Mouse (Mus musculus): Measurements from ENCODE around the gene Nlrc5. TPM values are rescaled to one million over a fixed set of nuclear protein-coding genes. Genes with fewer than 3 reads are reported as not detected.
A peak's percentile ranks its signal among the peaks of the same experiment; 100 is the strongest.

The Nlrc5 gene
- polyA plus RNA-seq, 1 experiment from 2014 or later, result 0.17 TPM

DNA sequence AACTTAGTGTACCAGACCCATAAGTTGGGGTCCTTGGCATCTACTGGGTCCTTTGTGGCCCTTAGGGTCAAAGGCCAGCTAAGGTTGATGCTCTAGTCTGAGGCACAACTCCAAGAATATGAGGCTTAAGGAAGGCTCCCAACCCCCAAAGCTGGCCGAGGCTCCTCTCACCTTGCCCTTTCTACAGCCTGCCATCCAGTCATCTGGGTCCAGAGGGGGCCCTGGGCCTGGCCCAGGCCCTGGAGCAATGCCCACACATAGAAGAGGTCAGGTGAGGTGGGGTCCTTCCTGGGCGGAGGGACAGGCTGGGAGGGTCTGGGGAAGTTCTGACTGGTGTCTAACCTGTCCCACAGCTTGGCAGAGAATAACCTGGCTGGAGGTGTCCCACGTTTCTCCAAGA lies 88.3 kb downstream of the Nlrc5 start:
- DNase-seq (ENCODE audit: low spot score), result no peak
- H3K4me3 ChIP-seq (ENCODE audit: low read depth, low read length), result no peak overlapping the region
- 77% methylated on average over 3 of the region's 3 CpGs for WGBS

DNA sequence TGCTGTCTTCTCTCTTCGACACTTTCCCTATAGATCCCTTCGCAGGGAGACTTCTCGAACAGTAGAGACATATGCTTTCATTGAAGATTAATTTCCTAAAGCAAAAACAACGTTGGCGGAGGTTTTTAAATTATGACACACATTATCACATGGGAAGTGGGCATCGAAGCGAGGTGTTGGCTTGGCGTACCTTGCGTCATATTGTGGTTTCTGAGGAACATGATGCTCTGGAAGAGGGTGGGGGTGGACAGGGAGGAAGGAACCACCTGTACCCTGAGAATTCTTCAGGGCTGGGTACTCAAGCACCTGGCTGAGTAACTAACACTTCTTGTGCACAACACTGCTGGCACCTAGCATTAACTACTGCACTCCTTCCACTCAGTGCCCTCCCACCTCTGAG lies 90.4 kb downstream of the Nlrc5 start:
- Histone ChIP-seq H3K27me3 (replicated peaks; ENCODE audit: control insufficient read depth, insufficient read depth, low read length) (no peaks in the 10 kb centered on the region), H3K4me3 (ENCODE audit: low read depth, low read length) (no peak overlapping the region), H3K27ac (ENCODE audit: low read depth, low read length) (no peak overlapping the region), H3K4me1 (ENCODE audit: control insufficient read depth, insufficient read depth, low read length) (no peaks in the 10 kb centered on the region), H3K4me2 (ENCODE audit: low read length) (no peak overlapping the region), H3K9ac (ENCODE audit: low read length) (no peak overlapping the region), H3K9me3 (replicated peaks; ENCODE audit: control insufficient read depth, low read length) (no peaks in the 10 kb centered on the region), H3K36me3 (ENCODE audit: control insufficient read depth, insufficient read depth, low read length) (no peaks in the 10 kb centered on the region)
- DNase-seq (ENCODE audit: low spot score) (no peak), ATAC-seq (no peak)
- 87% methylated on average over 9 of the region's 9 CpGs for WGBS

More for the DNA sequence above, 88.3 kb downstream of the Nlrc5 start:
- no peak overlapping the region for H3K4me2 ChIP-seq (ENCODE audit: low read length)
- H3K4me1 ChIP-seq (ENCODE audit: control insufficient read depth, insufficient read depth, low read length), result no peaks in the 10 kb centered on the region
- no peaks in the 10 kb centered on the region for H3K27me3 ChIP-seq (replicated peaks; ENCODE audit: control insufficient read depth, insufficient read depth, low read length)
- no peaks in the 10 kb centered on the region for H3K9me3 ChIP-seq (replicated peaks; ENCODE audit: control insufficient read depth, low read length)
- H3K27ac ChIP-seq (ENCODE audit: low read depth, low read length), result no peak overlapping the region
- no peak overlapping the region for H3K9ac ChIP-seq (ENCODE audit: low read length)
- no peaks in the 10 kb centered on the region for H3K36me3 ChIP-seq (ENCODE audit: control insufficient read depth, insufficient read depth, low read length)
- ATAC-seq, result no peak

DNA sequence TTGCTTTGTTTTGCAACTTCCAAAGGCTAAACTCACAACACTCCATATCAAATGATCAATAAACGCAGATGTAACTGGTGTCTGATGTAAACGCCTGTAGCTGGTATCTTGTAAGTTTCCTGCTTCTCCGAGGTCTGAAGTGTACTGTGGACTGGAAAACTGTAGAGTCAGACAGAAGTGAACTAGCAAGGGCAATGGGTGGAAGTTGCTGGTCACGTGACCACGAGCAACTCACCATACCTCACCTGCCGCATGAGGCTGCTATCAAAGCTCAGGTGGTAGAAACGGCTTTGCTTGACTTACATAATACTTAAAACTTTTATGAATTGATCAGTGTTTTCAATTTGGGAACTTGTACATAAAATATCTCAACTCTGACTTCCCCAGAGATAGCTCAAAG lies 93.0 kb downstream of the Nlrc5 start:
- no peak for ATAC-seq
- WGBS, result 87% methylated on average over 7 of the region's 7 CpGs
- H3K27ac ChIP-seq (ENCODE audit: low read depth, low read length), result no peak overlapping the region

DNA sequence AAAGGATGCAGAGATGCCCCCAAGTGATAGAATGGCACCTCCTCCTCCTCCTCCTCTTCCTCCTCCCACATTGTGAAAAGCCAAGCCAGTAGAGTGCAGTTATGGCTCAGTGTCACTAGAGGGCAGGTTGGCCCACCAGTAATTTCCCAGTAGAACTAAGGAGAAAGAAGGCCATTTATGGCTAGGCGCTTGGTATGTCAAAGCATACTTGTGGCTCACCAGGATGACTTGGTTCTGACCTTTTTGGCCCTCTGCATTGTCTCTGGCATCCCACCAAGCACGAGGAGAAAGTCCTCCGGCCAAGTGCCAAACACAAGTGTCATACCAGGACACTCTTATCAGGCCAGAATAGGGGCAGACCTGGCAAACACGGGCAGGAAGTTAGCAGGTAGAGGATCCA lies 94.1 kb downstream of the Nlrc5 start:
- WGBS, result 35% methylated on average over 4 of the region's 4 CpGs
- Histone ChIP-seq H3K4me2 (ENCODE audit: low read length) (no peak overlapping the region), H3K9me3 (replicated peaks; ENCODE audit: control insufficient read depth, low read length) (no peaks in the 10 kb centered on the region), H3K27me3 (replicated peaks; ENCODE audit: control insufficient read depth, insufficient read depth, low read length) (no peaks in the 10 kb centered on the region), H3K4me3 (ENCODE audit: low read depth, low read length) (no peak overlapping the region), H3K9ac (ENCODE audit: low read length) (no peak overlapping the region), H3K36me3 (ENCODE audit: control insufficient read depth, insufficient read depth, low read length) (no peaks in the 10 kb centered on the region), H3K4me1 (ENCODE audit: control insufficient read depth, insufficient read depth, low read length) (peaks cover 3% of the 10 kb centered on the region; the same call in 1 of the 2 replicates), H3K27ac (ENCODE audit: low read depth, low read length) (no peak overlapping the region)
- DNase-seq (ENCODE audit: low spot score) (peak; percentile 79), ATAC-seq (no peak)

More for the DNA sequence above, 93.0 kb downstream of the Nlrc5 start:
- 0 out of 2 replicates have a peak, but pooled peaks cover 3% of the 10 kb centered on the region for H3K4me1 ChIP-seq (ENCODE audit: control insufficient read depth, insufficient read depth, low read length)
- H3K9ac ChIP-seq (ENCODE audit: low read length), result no peak overlapping the region
- no peak overlapping the region for H3K4me3 ChIP-seq (ENCODE audit: low read depth, low read length)
- H3K27me3 ChIP-seq (replicated peaks; ENCODE audit: control insufficient read depth, insufficient read depth, low read length), result no peaks in the 10 kb centered on the region
- no peaks in the 10 kb centered on the region for H3K9me3 ChIP-seq (replicated peaks; ENCODE audit: control insufficient read depth, low read length)
- no peak for DNase-seq (ENCODE audit: low spot score)
- H3K36me3 ChIP-seq (ENCODE audit: control insufficient read depth, insufficient read depth, low read length), result no peaks in the 10 kb centered on the region
- H3K4me2 ChIP-seq (ENCODE audit: low read length), result no peak overlapping the region

DNA sequence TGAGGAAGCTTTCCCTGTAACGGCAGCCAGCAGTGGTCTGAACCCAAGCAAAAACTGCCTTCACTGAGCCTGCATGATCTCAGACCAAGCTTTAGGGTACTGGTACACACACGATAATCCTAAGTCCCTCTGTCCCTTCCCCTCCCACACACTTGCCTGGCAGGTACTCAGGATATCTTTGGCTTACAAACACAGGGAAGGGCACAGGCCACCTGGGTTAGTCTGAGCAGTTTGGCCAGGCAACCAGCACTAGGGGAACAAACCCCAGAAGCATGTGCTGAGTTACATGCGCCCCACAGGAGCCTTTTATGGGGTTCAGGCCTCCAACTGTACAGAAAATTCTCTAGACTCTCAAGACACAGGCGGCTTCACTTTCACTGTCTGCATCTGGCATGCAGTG lies 95.7 kb downstream of the Nlrc5 start:
- Histone ChIP-seq H3K9ac (ENCODE audit: low read length) (no peak overlapping the region), H3K27ac (ENCODE audit: low read depth, low read length) (no peak overlapping the region), H3K4me3 (ENCODE audit: low read depth, low read length) (no peak overlapping the region), H3K9me3 (replicated peaks; ENCODE audit: control insufficient read depth, low read length) (no peaks in the 10 kb centered on the region), H3K4me2 (ENCODE audit: low read length) (no peak overlapping the region), H3K36me3 (ENCODE audit: control insufficient read depth, insufficient read depth, low read length) (no peaks in the 10 kb centered on the region), H3K27me3 (replicated peaks; ENCODE audit: control insufficient read depth, insufficient read depth, low read length) (no peaks in the 10 kb centered on the region), H3K4me1 (ENCODE audit: control insufficient read depth, insufficient read depth, low read length) (peaks cover 12% of the 10 kb centered on the region; the same call in 1 of the 2 replicates)
- DNase-seq (ENCODE audit: low spot score) (no peak), ATAC-seq (no peak)
- 70% methylated on average over 4 of the region's 4 CpGs for WGBS

DNA sequence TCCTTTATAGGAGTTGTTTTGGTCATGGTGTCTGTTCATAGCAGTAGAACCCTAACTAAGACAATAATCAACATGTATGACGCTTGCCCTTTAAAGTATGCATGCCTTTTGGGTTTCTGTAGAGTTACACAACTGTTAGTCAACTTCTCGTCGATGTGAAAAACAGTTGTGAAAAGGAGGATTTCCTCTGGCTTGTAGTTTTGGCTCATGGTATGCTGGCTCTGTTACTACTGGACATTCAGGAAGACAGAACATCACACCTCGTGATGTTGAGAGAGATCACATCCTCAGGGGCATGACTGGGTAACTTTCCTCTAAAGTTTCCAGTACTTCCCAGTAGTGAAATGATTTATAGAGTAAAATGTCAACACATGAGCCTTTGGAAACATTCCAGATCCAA lies 96.5 kb downstream of the Nlrc5 start:
- Histone ChIP-seq H3K4me1 (ENCODE audit: control insufficient read depth, insufficient read depth, low read length) (peaks cover 13% of the 10 kb centered on the region; the same call in 1 of the 2 replicates), H3K9me3 (replicated peaks; ENCODE audit: control insufficient read depth, low read length) (no peaks in the 10 kb centered on the region), H3K27ac (ENCODE audit: low read depth, low read length) (no peak overlapping the region), H3K36me3 (ENCODE audit: control insufficient read depth, insufficient read depth, low read length) (no peaks in the 10 kb centered on the region), H3K27me3 (replicated peaks; ENCODE audit: control insufficient read depth, insufficient read depth, low read length) (no peaks in the 10 kb centered on the region), H3K4me3 (ENCODE audit: low read depth, low read length) (no peak overlapping the region), H3K4me2 (ENCODE audit: low read length) (no peak overlapping the region), H3K9ac (ENCODE audit: low read length) (no peak overlapping the region)
- ATAC-seq, result no peak
- WGBS, result 93% methylated on average over 4 of the region's 4 CpGs
- no peak for DNase-seq (ENCODE audit: low spot score)

DNA sequence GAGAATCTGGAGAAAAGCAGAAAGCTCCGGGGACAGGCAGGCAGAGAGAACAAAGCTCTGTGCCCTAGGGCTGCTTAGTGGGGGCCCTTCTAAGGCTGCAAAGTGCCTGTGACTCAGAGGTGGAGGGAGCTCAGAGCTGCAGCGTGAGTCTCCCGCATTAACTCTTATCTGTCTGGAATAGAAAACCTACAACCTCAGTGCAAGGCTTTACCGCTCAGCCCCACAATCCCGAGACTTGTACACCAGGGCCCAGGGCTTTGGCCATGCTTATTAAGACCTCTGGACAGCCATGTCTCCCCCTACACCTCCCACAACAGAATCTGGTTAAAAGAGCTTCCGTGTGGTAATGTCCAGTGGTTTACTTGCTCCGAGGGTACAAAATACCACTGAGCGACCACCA lies 97.8 kb downstream of the Nlrc5 start:
- peak overlapping the region; percentile 60 for H3K4me3 ChIP-seq (ENCODE audit: low read depth, low read length)
- H3K4me1 ChIP-seq (ENCODE audit: control insufficient read depth, insufficient read depth, low read length), result peaks cover 13% of the 10 kb centered on the region; the same call in 1 of the 2 replicates
- ATAC-seq, result no peak
- no peaks in the 10 kb centered on the region for H3K9me3 ChIP-seq (replicated peaks; ENCODE audit: control insufficient read depth, low read length)
- H3K27me3 ChIP-seq (replicated peaks; ENCODE audit: control insufficient read depth, insufficient read depth, low read length), result no peaks in the 10 kb centered on the region
- 3% methylated on average over 8 of the region's 8 CpGs for WGBS
- peak overlapping the region; percentile 76; the same call in 1 of the 2 replicates for H3K9ac ChIP-seq (ENCODE audit: low read length)
- peak overlapping the region; percentile 94 for H3K4me2 ChIP-seq (ENCODE audit: low read length)
- H3K27ac ChIP-seq (ENCODE audit: low read depth, low read length), result peak overlapping the region; percentile 55; the same call in 1 of the 2 replicates
- H3K36me3 ChIP-seq (ENCODE audit: control insufficient read depth, insufficient read depth, low read length), result no peaks in the 10 kb centered on the region
- DNase-seq (ENCODE audit: low spot score), result peak; percentile 44

DNA sequence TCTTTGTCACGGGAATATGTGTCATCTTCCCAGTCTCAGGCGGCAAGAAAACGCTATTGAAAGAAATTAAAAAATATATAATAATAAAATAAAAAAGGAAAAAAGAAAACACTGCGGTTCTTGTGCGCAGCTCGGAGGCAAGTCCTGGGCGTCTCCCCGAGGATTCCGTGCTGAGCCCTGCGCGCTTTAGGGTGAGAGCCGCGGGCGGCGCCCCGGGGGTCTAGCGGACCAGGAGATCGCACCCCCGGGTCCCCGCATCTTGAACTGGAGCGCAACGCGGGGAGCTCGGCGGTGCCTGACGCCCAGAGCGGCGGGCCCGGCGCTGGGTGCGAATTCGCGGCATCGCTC lies 98.3 kb downstream of the Nlrc5 start:
- Histone ChIP-seq H3K27me3 (replicated peaks; ENCODE audit: control insufficient read depth, insufficient read depth, low read length) (no peaks in the 10 kb centered on the region), H3K9ac (ENCODE audit: low read length) (peak overlapping the region; percentile 76), H3K4me1 (ENCODE audit: control insufficient read depth, insufficient read depth, low read length) (peaks cover 13% of the 10 kb centered on the region; the same call in 1 of the 2 replicates), H3K4me2 (ENCODE audit: low read length) (peak overlapping the region; percentile 94), H3K4me3 (ENCODE audit: low read depth, low read length) (peak overlapping the region; percentile 60), H3K27ac (ENCODE audit: low read depth, low read length) (peak overlapping the region; percentile 55; the same call in 1 of the 2 replicates), H3K36me3 (ENCODE audit: control insufficient read depth, insufficient read depth, low read length) (no peaks in the 10 kb centered on the region), H3K9me3 (replicated peaks; ENCODE audit: control insufficient read depth, low read length) (no peaks in the 10 kb centered on the region)
- WGBS, result under 1% methylated on average over 34 of the region's 34 CpGs
- ATAC-seq (peak; percentile 35; the same call in 1 of the 2 replicates), DNase-seq (ENCODE audit: low spot score) (no peak)

DNA sequence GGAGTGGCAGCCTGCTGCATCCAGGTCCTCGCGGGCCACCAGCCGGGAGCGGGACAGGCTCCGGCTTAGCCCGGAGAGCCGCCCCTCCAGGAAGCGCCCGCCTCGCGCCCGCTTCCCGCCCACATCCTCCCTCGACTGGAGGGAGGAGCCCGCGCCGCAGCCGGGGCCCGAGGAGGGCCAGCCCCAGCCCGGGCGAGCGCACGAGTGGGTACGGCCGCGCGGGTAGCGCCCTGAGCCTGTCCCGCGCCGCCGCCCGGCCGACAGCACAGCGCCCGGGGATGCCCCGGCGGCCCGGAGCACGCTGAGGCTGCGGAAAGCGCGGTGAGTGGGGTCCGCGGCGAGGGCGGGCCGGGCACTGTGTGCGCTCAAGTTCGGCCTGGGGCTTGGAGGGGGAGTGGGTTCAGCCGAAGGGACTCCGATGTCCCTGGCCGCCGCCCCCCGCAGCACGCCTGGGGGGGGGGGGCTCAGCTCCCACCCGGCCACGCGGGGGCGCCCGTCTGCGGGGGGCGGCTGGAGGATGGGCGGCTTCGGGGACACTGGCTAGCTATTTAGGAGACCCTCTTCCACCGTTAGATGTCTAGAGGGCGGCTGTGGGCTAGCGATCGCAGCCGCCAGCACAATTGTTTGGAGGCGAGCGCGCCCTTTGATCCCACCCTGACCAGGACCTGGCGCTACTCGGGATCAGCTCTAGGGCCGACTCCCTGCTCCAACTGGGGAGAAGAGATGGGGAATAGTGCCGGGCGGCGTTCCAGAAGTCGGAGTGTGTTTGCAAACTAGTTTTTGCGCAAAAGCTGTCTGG lies 98.9 kb downstream of the Nlrc5 start, which contains the start of gene Cpne2:
Cpne2 (plus strand) TSS at position 118 of the 799 bp plus-strand sequence.
- H3K4me1 ChIP-seq (ENCODE audit: control insufficient read depth, insufficient read depth, low read length), result peaks cover 13% of the 10 kb centered on the region; the same call in 1 of the 2 replicates
- peak within 1 kb of the TSS; percentile 55; the same call in 1 of the 2 replicates for H3K27ac ChIP-seq (ENCODE audit: low read depth, low read length)
- peak within 1 kb of the TSS; percentile 76 for H3K9ac ChIP-seq (ENCODE audit: low read length)
- no peaks in the 10 kb centered on the region for H3K27me3 ChIP-seq (replicated peaks; ENCODE audit: control insufficient read depth, insufficient read depth, low read length)
- H3K4me2 ChIP-seq (ENCODE audit: low read length), result peak within 1 kb of the TSS; percentile 94
- H3K9me3 ChIP-seq (replicated peaks; ENCODE audit: control insufficient read depth, low read length), result no peaks in the 10 kb centered on the region
- H3K36me3 ChIP-seq (ENCODE audit: control insufficient read depth, insufficient read depth, low read length), result no peaks in the 10 kb centered on the region
- H3K4me3 ChIP-seq (ENCODE audit: low read depth, low read length), result peak within 1 kb of the TSS; percentile 60
- DNase-seq (ENCODE audit: low spot score), result peak; percentile 69
- under 1% methylated on average over 67 of the region's 81 CpGs for WGBS
- peak; percentile 82 for ATAC-seq
